Mouse (Mus musculus): ENCODE data around the gene Nfix. TPM values are rescaled to one million over a fixed set of nuclear protein-coding genes. Genes with fewer than 3 reads are reported as not detected.

The Nfix gene
- total RNA-seq, 1 experiment from 2014 or later, result 124 TPM

- DNase-seq, result peak; percentile 98
Measured at GRCm38 (mm10) chr8:84663483-84664327, 136.4 kb downstream of the Nfix start.

- peak; percentile 96 for DNase-seq
Measured at GRCm38 (mm10) chr8:84662581-84663065, 137.5 kb downstream of the Nfix start, which contains the start of gene Ier2. TSS of gene Ier2 (minus strand) at chr8:84662852.

- DNase-seq, result peak; percentile 67
Measured at GRCm38 (mm10) chr8:84661961-84662571, 138.1 kb downstream of the Nfix start.

- DNase-seq, result peak; percentile 95
Measured at GRCm38 (mm10) chr8:84661458-84661871, 138.7 kb downstream of the Nfix start.

GRCm38 (mm10) chr8:84660819-84661457, 139.2 kb downstream of the Nfix start:
- peak; percentile 74 for DNase-seq

- peak; percentile 77 for DNase-seq
Measured at GRCm38 (mm10) chr8:84659936-84660818, 140.0 kb downstream of the Nfix start.

- DNase-seq, result no peak
Measured at GRCm38 (mm10) chr8:84658951-84659350, 141.2 kb downstream of the Nfix start.

- DNase-seq, result no peak
Measured at GRCm38 (mm10) chr8:84657680-84658079, 142.5 kb downstream of the Nfix start.

GRCm38 (mm10) chr8:84657203-84657602, 142.9 kb downstream of the Nfix start:
- DNase-seq, result no peak

- peak; percentile 86 for DNase-seq
Measured at GRCm38 (mm10) chr8:84656641-84657126, 143.5 kb downstream of the Nfix start.

GRCm38 (mm10) chr8:84656191-84656525, 144.0 kb downstream of the Nfix start:
- DNase-seq, result peak; percentile 34

GRCm38 (mm10) chr8:84655336-84656190, 144.6 kb downstream of the Nfix start:
- peak; percentile 50 for DNase-seq

GRCm38 (mm10) chr8:84654597-84654996, 145.5 kb downstream of the Nfix start:
- no peak for DNase-seq

- DNase-seq, result no peak
Measured at GRCm38 (mm10) chr8:84653092-84653631, 147.0 kb downstream of the Nfix start.

- no peak for DNase-seq
Measured at GRCm38 (mm10) chr8:84650213-84650612, 149.9 kb downstream of the Nfix start.

Other genes with a start within 250 kb of the Nfix start
- 45.5 and 55.7 TPM in 2 replicates for gene Ier2, start 137.5 kb downstream of the Nfix start, total RNA-seq (2021)
- gene Trmt1, start 114.0 kb downstream of the Nfix start, total RNA-seq (2021), result 62.2 and 67.9 TPM in 2 replicates
- 68.3 and 68.8 TPM in 2 replicates for gene Nacc1, start 112.5 kb downstream of the Nfix start, total RNA-seq (2021)
- 4.2 and 9.4 TPM in 2 replicates for gene Lyl1, start 98.9 kb downstream of the Nfix start, total RNA-seq (2021)
- gene G430095P16Rik, start 77.3 kb downstream of the Nfix start, total RNA-seq (2021), result 0.52 and 0.90 TPM in 2 replicates
- gene Dand5, start 22.5 kb upstream of the Nfix start, total RNA-seq (2021), result 7.1 and 7.4 TPM in 2 replicates
- gene Gadd45gip1, start 31.2 kb upstream of the Nfix start, total RNA-seq (2021), result 44.4 and 45.7 TPM in 2 replicates
- gene Rad23a, start 40.3 kb upstream of the Nfix start, total RNA-seq (2021), result 108 TPM in 2 replicates
- 521 and 554 TPM in 2 replicates for gene Calr, start 46.6 kb upstream of the Nfix start, total RNA-seq (2021)
- gene Farsa, start 56.6 kb upstream of the Nfix start, total RNA-seq (2021), result 55.2 and 63.4 TPM in 2 replicates
- 17.4 and 17.6 TPM in 2 replicates for gene Syce2, start 71.8 kb upstream of the Nfix start, total RNA-seq (2021)
- 55.4 and 84.8 TPM in 2 replicates for gene Gcdh, start 93.6 kb upstream of the Nfix start, total RNA-seq (2021)
- 0.56 and 5.1 TPM in 2 replicates for gene Klf1, start 101.6 kb upstream of the Nfix start, total RNA-seq (2021)
- gene Dnase2a, start 108.2 kb upstream of the Nfix start, total RNA-seq (2021), result 8.3 and 11.0 TPM in 2 replicates
- gene Mast1, start 137.0 kb upstream of the Nfix start, total RNA-seq (2021), result 1.2 and 3.1 TPM in 2 replicates
- gene Rtbdn, start 146.6 kb upstream of the Nfix start, total RNA-seq (2021), result not detected in 2 replicates
- 2.1 TPM in 1 of 2 replicates, not detected in the other for gene Gm49661, start 169.1 kb upstream of the Nfix start, total RNA-seq (2021)
- gene Prdx2, start 169.2 kb upstream of the Nfix start, total RNA-seq (2021), result 532 and 572 TPM in 2 replicates
- 88.3 and 96.4 TPM in 2 replicates for gene Rnaseh2a, start 169.4 kb upstream of the Nfix start, total RNA-seq (2021)
- gene Junb, start 178.4 kb upstream of the Nfix start, total RNA-seq (2021), result 58.3 and 211 TPM in 2 replicates
- gene Hook2, start 190.3 kb upstream of the Nfix start, total RNA-seq (2021), result 5.8 and 6.9 TPM in 2 replicates
- gene Best2, start 214.2 kb upstream of the Nfix start, total RNA-seq (2021), result not detected in 2 replicates
- 91.4 and 94.7 TPM in 2 replicates for gene Asna1, start 224.9 kb upstream of the Nfix start, total RNA-seq (2021)
- gene Trir, start 226.5 kb upstream of the Nfix start, total RNA-seq (2021), result 154 and 161 TPM in 2 replicates
- 65.9 and 67.8 TPM in 2 replicates for gene Tnpo2, start 236.6 kb upstream of the Nfix start, total RNA-seq (2021)

All from adrenal gland, postnatal 14 days (tissue).